Mouse (Mus musculus): ENCODE measurements at regions not wholly inside any gene's neighbourhood (a gene's known extent, or its start where the extent isn't known, plus 50 kb on each side); places are given as distances from the start of the nearest gene placed in this dataset.

- no peak for TF ChIP-seq CTCF (IDR thresholded peaks at IDR 0.05; ENCODE audit: extremely low read depth, insufficient read length, insufficient replicate concordance, low read depth, low read length)
- TF ChIP-seq POLR2A (IDR thresholded peaks at IDR 0.05; ENCODE audit: low read depth, low read length) = no peak
These were observed 174.3 kb upstream of the Plxna2 start for GRCm38 (mm10) chr1:194443681-194444080.

All from small intestine, adult 2 months (tissue).